Mouse (Mus musculus): ENCODE results near the gene Ivns1abp.
"Not testable (repeated sequence)": the region's sequence is repeated elsewhere in the genome, so short reads cannot be mapped to it uniquely, and the experiment has no call there.

Ivns1abp gene

GRCm38 (mm10) chr1:151341321-151342044 lies 2.8 kb upstream of the Ivns1abp start:
- in situ Hi-C loops (cut with MboI; ENCODE audit: low sequenced_read_pairs) = no loop called here

GRCm38 (mm10) chr1:151342311-151342710 lies 2.0 kb upstream of the Ivns1abp start:
- in situ Hi-C loops (cut with MboI; ENCODE audit: low sequenced_read_pairs) = no loop called here

GRCm38 (mm10) chr1:151342968-151343367 lies 1.3 kb upstream of the Ivns1abp start:
- in situ Hi-C loops (cut with MboI; ENCODE audit: low sequenced_read_pairs) = no loop called here

DNA sequence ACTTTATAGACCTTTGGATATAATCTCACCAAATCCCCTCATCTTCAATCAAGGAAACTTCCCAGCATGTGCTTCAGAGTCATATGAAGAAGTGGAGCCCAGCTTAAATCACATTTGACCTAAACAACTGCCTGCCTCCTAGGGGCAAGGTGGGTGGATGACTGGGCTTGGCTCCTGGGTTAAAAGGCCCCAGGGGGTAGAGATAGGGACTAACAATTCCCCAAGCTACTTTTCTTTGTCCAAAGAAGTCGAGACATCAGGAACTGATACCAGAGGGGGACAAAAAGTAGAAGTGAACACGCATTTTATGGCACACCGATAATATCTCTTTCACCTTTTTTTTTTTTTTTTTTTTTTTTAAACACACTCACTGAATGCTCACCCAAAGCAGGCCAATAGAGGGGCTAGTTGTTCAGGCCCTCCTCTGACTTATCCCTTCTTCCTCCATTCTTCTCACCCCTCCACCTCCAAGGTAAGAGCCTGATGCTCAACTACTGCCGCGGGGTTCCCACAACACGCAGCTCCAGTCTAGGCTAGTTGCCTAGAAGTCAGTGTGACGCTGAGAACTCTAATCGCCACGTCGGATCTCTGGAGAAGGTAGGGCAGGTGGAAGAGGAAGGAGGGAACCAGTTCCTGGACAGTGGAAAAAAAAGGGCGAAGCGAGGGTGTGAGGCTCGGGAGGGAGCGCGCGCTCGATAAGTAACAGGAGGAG lies 550 bp upstream of the Ivns1abp start:
- in situ Hi-C loops (cut with MboI; ENCODE audit: low sequenced_read_pairs) = no loop called here

DNA sequence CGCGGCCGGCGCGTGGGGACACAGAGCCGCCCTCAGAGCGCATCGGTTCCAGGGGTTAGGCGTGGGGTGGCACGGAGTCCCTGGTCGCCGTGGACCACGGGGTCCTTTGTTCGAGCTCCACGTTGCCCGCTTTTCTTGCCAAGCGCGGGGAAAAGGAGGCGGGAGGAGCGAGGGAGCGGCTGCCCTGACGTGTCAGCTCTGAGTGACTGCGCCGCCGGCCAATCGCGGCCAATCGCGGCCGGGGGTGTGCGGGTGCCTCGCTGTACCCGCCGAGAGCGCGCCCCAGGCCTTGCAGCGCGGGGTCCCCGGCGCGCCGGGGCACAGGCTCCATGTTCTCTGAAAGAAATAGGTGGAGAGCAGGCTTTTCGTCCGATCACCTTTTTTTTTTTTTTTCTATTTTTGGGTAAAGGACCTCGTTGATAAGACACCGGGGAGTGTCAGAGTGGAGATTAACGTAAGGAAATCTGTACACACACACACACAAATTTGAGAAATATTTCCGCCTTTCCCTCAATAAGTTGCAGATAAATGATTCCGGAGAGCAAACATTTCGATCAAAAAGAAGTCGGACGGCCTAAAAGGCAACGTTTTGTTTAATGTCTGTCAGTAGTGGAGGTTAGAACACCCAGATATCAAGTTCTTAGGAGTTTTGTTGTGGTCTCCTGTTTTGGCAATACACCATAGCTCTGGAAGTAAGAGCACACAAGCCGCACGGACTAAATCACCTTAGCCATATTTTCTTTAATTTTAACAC lies 1.0 kb downstream of the Ivns1abp start:
- in situ Hi-C loops (cut with MboI; ENCODE audit: low sequenced_read_pairs) = no loop called here

DNA sequence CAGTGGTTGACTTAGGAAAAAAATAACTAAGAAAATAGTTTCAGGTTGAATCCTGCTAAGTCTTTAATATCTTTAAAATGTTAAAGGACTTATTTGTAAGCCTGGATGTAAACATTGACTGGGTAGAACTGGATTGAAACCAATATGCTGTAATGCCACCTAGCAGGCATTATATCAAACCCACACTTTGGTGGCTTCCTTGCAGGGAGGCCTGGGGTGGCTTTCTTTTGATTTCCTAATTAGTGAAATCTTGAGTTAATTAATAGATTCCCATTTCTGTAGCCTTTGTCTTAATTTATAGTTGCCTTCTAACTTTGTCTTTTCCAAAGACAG lies 1.6 kb downstream of the Ivns1abp start:
- in situ Hi-C loops (cut with MboI; ENCODE audit: low sequenced_read_pairs) = no loop called here

DNA sequence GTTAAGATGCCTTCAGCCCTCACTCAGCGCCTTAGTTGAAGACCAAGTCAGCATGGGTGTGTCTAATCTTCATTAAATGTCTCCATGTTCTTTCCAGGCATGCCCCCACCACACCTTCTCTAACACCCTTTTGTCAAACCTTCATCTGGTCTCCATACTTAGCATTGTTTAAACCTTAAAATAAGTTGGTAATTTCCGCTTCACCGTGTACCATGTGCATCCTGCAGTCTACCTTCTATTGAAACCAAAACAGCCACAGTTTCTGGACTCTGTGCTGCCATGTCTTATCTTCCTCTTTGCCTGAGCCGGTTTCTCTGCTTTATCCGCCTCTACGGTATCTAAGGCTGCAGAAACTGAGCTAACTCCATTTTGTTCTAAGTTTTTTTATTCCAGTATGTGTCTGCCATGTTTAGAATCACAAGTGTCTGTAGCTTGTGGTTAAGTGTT lies 2.4 kb downstream of the Ivns1abp start:
- in situ Hi-C loops (cut with MboI; ENCODE audit: low sequenced_read_pairs) = no loop called here

DNA sequence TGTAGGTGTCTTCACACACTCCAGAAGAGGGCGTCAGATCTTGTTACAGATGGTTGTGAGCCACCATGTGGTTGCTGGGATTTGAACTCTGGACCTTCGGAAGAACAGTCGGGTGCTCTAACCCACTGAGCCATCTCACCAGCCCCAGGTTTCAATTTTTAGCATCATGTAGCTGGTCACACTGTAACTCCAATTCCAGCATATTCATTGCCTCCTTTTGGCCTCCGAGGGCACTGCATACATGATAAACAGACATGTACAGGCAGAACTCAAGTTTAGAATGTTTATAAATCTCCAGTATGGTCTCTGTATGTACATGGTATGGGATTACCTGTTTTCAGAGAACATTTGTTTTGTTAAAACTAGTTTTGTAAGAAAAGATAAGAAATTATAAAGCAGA lies 4.0 kb downstream of the Ivns1abp start:
- in situ Hi-C loops (cut with MboI; ENCODE audit: low sequenced_read_pairs) = not testable (repeated sequence)

GRCm38 (mm10) chr1:151352911-151353310 lies 8.6 kb downstream of the Ivns1abp start:
- in situ Hi-C loops (cut with MboI; ENCODE audit: low sequenced_read_pairs) = loop anchor here (10.0 kb wide), 1 partner anchor 278 kb away; no protein-coding TSS in a partner anchor

GRCm38 (mm10) chr1:151355994-151356393 lies 11.7 kb downstream of the Ivns1abp start:
- in situ Hi-C loops (cut with MboI; ENCODE audit: low sequenced_read_pairs) = loop anchor here (10.0 kb wide), 1 partner anchor 281 kb away; no protein-coding TSS in a partner anchor

DNA sequence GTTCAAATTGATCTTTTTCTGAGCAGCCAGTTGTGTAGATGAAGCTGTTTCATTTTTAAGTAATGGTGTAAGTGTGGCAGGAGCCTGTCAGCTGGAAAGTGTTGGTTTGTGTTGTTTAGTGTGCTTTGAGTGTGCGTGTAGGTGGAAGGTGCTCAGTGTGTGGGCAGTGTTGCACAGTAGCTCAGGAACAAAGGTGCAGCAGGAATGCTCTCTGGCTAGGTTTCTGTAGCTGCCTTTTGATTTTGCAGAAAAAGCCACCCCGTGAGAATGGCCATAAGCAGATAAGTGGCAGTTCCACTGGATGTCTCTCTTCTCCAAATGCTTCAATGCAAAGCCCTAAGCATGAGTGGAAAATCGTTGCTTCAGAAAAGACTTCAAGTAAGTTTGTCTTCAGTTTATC lies 15.1 kb downstream of the Ivns1abp start:
- in situ Hi-C loops (cut with MboI; ENCODE audit: low sequenced_read_pairs) = loop anchor here (10.0 kb wide), 1 partner anchor 285 kb away; no protein-coding TSS in a partner anchor

- in situ Hi-C loops (cut with MboI; ENCODE audit: low sequenced_read_pairs) = no loop called here
Measured at GRCm38 (mm10) chr1:151366944-151367605, 22.8 kb downstream of the Ivns1abp start.

- in situ Hi-C loops (cut with MboI; ENCODE audit: low sequenced_read_pairs) = no loop called here
Measured at GRCm38 (mm10) chr1:151367721-151368324, 23.5 kb downstream of the Ivns1abp start.

DNA sequence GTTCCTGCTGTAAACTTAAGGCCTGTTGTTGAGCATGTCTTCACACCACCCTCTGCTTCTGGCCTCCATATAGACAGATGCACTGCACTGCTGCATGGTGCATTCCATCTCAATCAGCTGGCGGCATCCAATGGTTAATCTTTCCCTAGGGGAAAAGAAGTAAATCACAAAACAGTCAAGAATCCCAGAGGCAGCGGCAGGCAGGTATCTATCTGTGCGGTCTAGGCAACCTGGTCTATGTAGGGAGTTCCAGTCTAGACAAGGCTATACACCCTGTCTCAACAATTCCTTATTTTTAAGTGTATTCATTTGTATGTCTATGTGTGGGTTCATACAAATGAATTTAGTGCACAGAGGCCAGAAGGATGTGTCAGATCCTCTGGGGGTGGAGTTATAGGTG lies 24.2 kb downstream of the Ivns1abp start:
- in situ Hi-C loops (cut with MboI; ENCODE audit: low sequenced_read_pairs) = no loop called here

DNA sequence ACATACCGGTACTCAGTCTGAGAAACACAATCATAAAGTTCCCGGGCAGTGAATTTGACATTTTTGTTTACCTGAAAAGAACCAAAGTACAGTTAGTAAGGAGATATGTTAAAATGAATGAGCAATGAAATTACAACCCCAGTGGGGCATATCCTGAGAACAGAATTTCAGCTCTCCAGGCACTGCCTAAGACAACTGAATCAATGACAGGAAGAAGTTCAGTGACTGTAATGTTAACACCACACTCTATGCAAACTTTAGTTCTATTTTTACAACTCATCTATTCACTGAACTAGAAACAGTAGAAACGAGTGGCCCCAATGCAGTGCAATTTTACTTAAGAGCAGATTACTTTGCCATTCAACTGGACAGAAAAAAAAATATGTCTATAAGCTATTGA lies 26.3 kb downstream of the Ivns1abp start:
- in situ Hi-C loops (cut with MboI; ENCODE audit: low sequenced_read_pairs) = no loop called here

- in situ Hi-C loops (cut with MboI; ENCODE audit: low sequenced_read_pairs) = no loop called here
Measured at GRCm38 (mm10) chr1:151371543-151371942, 27.3 kb downstream of the Ivns1abp start.

DNA sequence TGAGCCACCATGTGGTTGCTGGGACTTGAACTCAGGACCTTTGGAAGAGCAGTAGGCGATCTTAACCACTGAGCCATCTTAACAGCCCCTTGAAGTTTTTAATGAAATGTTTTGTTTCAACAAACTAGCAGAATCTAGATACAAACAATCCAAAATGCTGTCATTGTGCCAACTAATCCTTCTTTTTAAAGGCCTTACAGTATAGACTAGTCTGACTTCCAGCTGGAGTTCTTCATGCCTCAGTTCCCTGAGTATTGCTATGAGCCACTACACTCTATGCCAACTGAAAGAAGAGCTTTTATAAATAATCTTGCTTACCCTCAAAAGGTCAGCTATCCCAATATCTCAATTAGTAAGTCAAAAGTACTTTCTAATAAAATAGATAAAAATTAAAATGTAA lies 28.5 kb downstream of the Ivns1abp start:
- in situ Hi-C loops (cut with MboI; ENCODE audit: low sequenced_read_pairs) = no loop called here

DNA sequence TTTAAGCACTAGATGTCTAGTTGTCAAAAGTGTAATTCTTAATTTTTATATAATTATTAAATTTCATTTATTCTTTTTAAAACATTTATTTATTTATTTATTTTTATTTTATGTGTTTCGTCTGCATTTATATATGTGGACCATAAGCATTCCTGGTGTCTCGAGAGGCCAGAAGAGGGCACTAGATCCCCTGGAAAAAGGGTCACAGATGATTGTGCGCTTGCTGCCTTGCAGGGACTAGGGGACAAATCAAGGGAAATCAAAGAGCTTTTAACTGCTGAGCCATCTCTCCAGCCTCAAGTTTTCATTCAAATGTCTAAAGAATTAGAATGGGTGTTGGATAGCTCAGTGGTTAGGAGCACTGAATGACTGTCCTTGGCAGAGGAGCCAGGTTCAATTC lies 33.1 kb downstream of the Ivns1abp start:
- in situ Hi-C loops (cut with MboI; ENCODE audit: low sequenced_read_pairs) = no loop called here

- in situ Hi-C loops (cut with MboI; ENCODE audit: low sequenced_read_pairs) = no loop called here
Measured at GRCm38 (mm10) chr1:151390029-151390428, 45.8 kb downstream of the Ivns1abp start.

GRCm38 (mm10) chr1:151409827-151410226 lies 65.5 kb downstream of the Ivns1abp start:
- in situ Hi-C loops (cut with MboI; ENCODE audit: low sequenced_read_pairs) = no loop called here
